Mouse (Mus musculus): Measurements from ENCODE around the gene Cfap100. TPM values are rescaled to one million over a fixed set of nuclear protein-coding genes. Genes with fewer than 3 reads are reported as not detected.

Gene Cfap100
- total RNA-seq, 1 experiment = 0.98 TPM

DNA sequence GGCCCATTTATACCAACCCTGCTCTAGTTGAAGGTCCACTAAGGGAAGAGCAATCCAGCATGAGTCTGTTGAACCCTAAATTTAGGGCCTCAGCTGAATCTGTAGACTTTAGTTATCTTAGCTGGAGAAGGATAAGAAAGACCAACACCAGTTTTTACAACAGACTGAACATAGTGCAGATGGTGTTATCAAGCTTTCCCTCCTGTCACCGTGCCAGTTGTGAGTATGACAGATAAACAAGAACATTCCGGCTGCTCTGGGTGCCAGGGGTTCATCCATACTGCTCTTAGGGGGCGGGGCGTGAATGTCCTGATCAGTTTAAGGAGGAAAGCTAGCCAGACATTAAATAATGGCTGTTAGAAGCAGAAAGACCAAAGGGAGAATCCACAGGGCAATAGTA is 54.0 kb downstream of the Cfap100 start:
- H3K9ac ChIP-seq (ENCODE audit: insufficient read depth, low read depth, low read length, poor library complexity, severe bottlenecking) = no peak overlapping the region
- no peak for DNase-seq (ENCODE audit: low read depth, low spot score)
- peaks cover 0 to 3% of the 10 kb centered on the region in 2 experiments; a peak in 2 of 4 replicates for H3K4me1 ChIP-seq (ENCODE audit: control insufficient read depth in 2 of 2, insufficient read depth in 2 of 2, low read length in 2 of 2, poor library complexity in 1 of 2)
- TF ChIP-seq ZNF384 (IDR thresholded peaks at IDR 0.05; ENCODE audit: low read depth, low read length) = no peak
- no peak for TF ChIP-seq ZC3H11A (IDR thresholded peaks at IDR 0.05; ENCODE audit: borderline replicate concordance, low read depth, low read length)
- no peak for TF ChIP-seq CHD2 (IDR thresholded peaks at IDR 0.05; ENCODE audit: low read depth, low read length)
- TF ChIP-seq MAFK (IDR thresholded peaks at IDR 0.05; ENCODE audit: insufficient read depth, low read depth, low read length) = no peak
- TF ChIP-seq HCFC1 (IDR thresholded peaks at IDR 0.05; ENCODE audit: borderline replicate concordance, insufficient read depth, low read length) = no peak
- peaks cover 24% of the 10 kb centered on the region for H3K36me3 ChIP-seq (ENCODE audit: control insufficient read depth, insufficient read depth, low read length, poor library complexity, severe bottlenecking)
- no peak overlapping the region for H3K27ac ChIP-seq (ENCODE audit: insufficient read depth, low read depth, low read length, poor library complexity, severe bottlenecking)
- H3K4me3 ChIP-seq (ENCODE audit: insufficient read depth in 1 of 2, low read depth in 1 of 2, low read length in 2 of 2, poor library complexity in 1 of 2, severe bottlenecking in 1 of 2) = no peak overlapping the region
- in situ Hi-C loops (cut with MboI; ENCODE audit: low sequenced_read_pairs in 2 of 2, unreplicated experiment in 2 of 2) = no loop called here
- no peaks in the 10 kb centered on the region for H3K9me3 ChIP-seq (ENCODE audit: control insufficient read depth, insufficient read depth, low read depth, low read length)

GRCm38 (mm10) chr6:90369725-90370553 is 58.7 kb downstream of the Cfap100 start:
- in situ Hi-C loops (cut with MboI; ENCODE audit: low sequenced_read_pairs in 2 of 2, unreplicated experiment in 2 of 2) = no loop called here
- Histone ChIP-seq H3K36me3 (ENCODE audit: control insufficient read depth, insufficient read depth, low read length, poor library complexity, severe bottlenecking) (peaks cover 11% of the 10 kb centered on the region), H3K4me1 (ENCODE audit: control insufficient read depth in 2 of 2, insufficient read depth in 2 of 2, low read length in 2 of 2, poor library complexity in 1 of 2) (peaks cover 3 to 9% of the 10 kb centered on the region in 2 experiments; a peak in 3 of 4 replicates), H3K27ac (ENCODE audit: insufficient read depth, low read depth, low read length, poor library complexity, severe bottlenecking) (no peak overlapping the region), H3K9ac (ENCODE audit: insufficient read depth, low read depth, low read length, poor library complexity, severe bottlenecking) (peak overlapping the region; percentile 86), H3K4me3 (ENCODE audit: insufficient read depth in 1 of 2, low read depth in 1 of 2, low read length in 2 of 2, poor library complexity in 1 of 2, severe bottlenecking in 1 of 2) (peak overlapping the region; percentile 70 to 91), H3K9me3 (ENCODE audit: control insufficient read depth, insufficient read depth, low read depth, low read length) (no peaks in the 10 kb centered on the region)
- TF ChIP-seq CHD2 (IDR thresholded peaks at IDR 0.05; ENCODE audit: low read depth, low read length) (no peak), ZNF384 (IDR thresholded peaks at IDR 0.05; ENCODE audit: low read depth, low read length) (no peak), MAFK (IDR thresholded peaks at IDR 0.05; ENCODE audit: insufficient read depth, low read depth, low read length) (no peak), HCFC1 (IDR thresholded peaks at IDR 0.05; ENCODE audit: borderline replicate concordance, insufficient read depth, low read length) (no peak), ZC3H11A (IDR thresholded peaks at IDR 0.05; ENCODE audit: borderline replicate concordance, low read depth, low read length) (no peak)
- DNase-seq (ENCODE audit: low read depth, low spot score) = peak; percentile 22

DNA sequence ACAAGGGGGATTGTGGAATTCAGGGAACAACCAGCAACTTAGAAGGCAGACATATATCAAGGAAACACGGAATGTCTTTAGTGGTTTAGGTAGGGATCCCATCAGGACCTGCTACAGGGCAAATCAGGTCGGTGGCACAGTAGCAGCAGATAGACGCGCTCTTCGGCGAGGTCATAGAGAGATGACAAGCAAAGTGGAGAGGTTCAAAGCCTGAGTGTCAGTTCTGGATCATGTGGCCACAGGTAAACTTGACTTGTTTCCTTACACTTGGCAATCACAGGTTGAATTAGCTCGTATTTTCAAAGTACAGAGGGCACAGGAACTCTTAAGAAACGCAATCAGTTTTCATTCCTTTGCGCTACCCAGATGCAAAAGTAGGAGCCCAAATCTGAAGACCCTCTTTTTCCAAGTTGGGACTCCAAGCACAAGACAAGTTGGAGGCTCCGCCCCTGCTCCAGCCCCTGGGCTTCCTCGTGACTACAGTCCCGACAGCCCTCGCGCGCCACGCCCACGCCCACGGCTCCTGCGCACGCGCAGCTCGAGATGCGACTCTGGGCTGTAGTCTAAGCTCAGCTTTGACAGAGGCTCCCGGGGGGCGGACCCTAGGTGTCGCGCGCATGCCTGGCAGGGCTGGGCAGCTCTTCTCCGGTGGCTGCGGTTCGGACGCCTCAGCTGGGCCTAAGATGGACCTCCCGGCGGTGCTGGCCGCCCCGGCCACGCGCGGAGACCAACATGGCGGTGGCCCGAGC is 59.4 kb downstream of the Cfap100 start, which contains the start of gene Zxdc:
Gene Zxdc, plus strand, starts transcription at position 517 of the 749 bp plus-strand sequence.
- Histone ChIP-seq H3K9ac (ENCODE audit: insufficient read depth, low read depth, low read length, poor library complexity, severe bottlenecking) (peak within 1 kb of the TSS; percentile 86), H3K27ac (ENCODE audit: insufficient read depth, low read depth, low read length, poor library complexity, severe bottlenecking) (no peak within 1 kb of the TSS), H3K9me3 (ENCODE audit: control insufficient read depth, insufficient read depth, low read depth, low read length) (no peaks in the 10 kb centered on the region), H3K36me3 (ENCODE audit: control insufficient read depth, insufficient read depth, low read length, poor library complexity, severe bottlenecking) (peaks cover 11% of the 10 kb centered on the region), H3K4me3 (ENCODE audit: insufficient read depth in 1 of 2, low read depth in 1 of 2, low read length in 2 of 2, poor library complexity in 1 of 2, severe bottlenecking in 1 of 2) (peak within 1 kb of the TSS; percentile 70 to 91), H3K4me1 (ENCODE audit: control insufficient read depth in 2 of 2, insufficient read depth in 2 of 2, low read length in 2 of 2, poor library complexity in 1 of 2) (peaks cover 3 to 9% of the 10 kb centered on the region in 2 experiments; a peak in 3 of 4 replicates)
- peak; percentile 96 for DNase-seq (ENCODE audit: low read depth, low spot score)
- in situ Hi-C loops (cut with MboI; ENCODE audit: low sequenced_read_pairs in 2 of 2, unreplicated experiment in 2 of 2) = no loop called here
- TF ChIP-seq MAFK (IDR thresholded peaks at IDR 0.05; ENCODE audit: insufficient read depth, low read depth, low read length) (no peak), CHD2 (IDR thresholded peaks at IDR 0.05; ENCODE audit: low read depth, low read length) (no peak), HCFC1 (IDR thresholded peaks at IDR 0.05; ENCODE audit: borderline replicate concordance, insufficient read depth, low read length) (no peak), ZC3H11A (IDR thresholded peaks at IDR 0.05; ENCODE audit: borderline replicate concordance, low read depth, low read length) (no peak), ZNF384 (IDR thresholded peaks at IDR 0.05; ENCODE audit: low read depth, low read length) (no peak)

- no peaks in the 10 kb centered on the region for H3K36me3 ChIP-seq (ENCODE audit: control insufficient read depth, insufficient read depth, low read length, poor library complexity, severe bottlenecking)
- no peak for TF ChIP-seq HCFC1 (IDR thresholded peaks at IDR 0.05; ENCODE audit: borderline replicate concordance, insufficient read depth, low read length)
- no peak overlapping the region for H3K9ac ChIP-seq (ENCODE audit: insufficient read depth, low read depth, low read length, poor library complexity, severe bottlenecking)
- no peaks in the 10 kb centered on the region for H3K9me3 ChIP-seq (ENCODE audit: control insufficient read depth, insufficient read depth, low read depth, low read length)
- H3K4me3 ChIP-seq (ENCODE audit: insufficient read depth in 1 of 2, low read depth in 1 of 2, low read length in 2 of 2, poor library complexity in 1 of 2, severe bottlenecking in 1 of 2) = no peak overlapping the region
- no peak for DNase-seq (ENCODE audit: low read depth, low spot score)
- no peak overlapping the region for H3K27ac ChIP-seq (ENCODE audit: insufficient read depth, low read depth, low read length, poor library complexity, severe bottlenecking)
- in situ Hi-C loops (cut with MboI; ENCODE audit: low sequenced_read_pairs in 2 of 2, unreplicated experiment in 2 of 2) = no loop called here
- H3K4me1 ChIP-seq (ENCODE audit: control insufficient read depth in 2 of 2, insufficient read depth in 2 of 2, low read length in 2 of 2, poor library complexity in 1 of 2) = peaks cover 2 to 7% of the 10 kb centered on the region in 2 experiments; a peak in 2 of 4 replicates
These were observed 65.3 kb downstream of the Cfap100 start for GRCm38 (mm10) chr6:90363301-90363700.

Measured in ES-E14 (cell line).